Mouse (Mus musculus): ENCODE measurements at regions not wholly inside any gene's neighbourhood (a gene's known extent, or its start where the extent isn't known, plus 50 kb on each side); places are given as distances from the start of the nearest gene placed in this dataset.

GRCm38 (mm10) chr12:77647841-77648240 lies 409.9 kb downstream of the Fut8 start:
- H3K4me3 ChIP-seq: no peak overlapping the region
- WGBS: 82% methylated on average over 3 of the region's 3 CpGs

GRCm38 (mm10) chr12:77654282-77654681 lies 416.4 kb downstream of the Fut8 start:
- Histone ChIP-seq H3K4me1 (peaks cover 19% of the 10 kb centered on the region), H3K36me3 (replicated peaks) (no peaks in the 10 kb centered on the region), H3K9me3 (no peaks in the 10 kb centered on the region), H3K27ac (no peak overlapping the region), H3K27me3 (ENCODE audit: poor library complexity, severe bottlenecking) (peaks cover 7% of the 10 kb centered on the region; the same call in 1 of the 2 replicates), H3K4me3 (no peak overlapping the region)
- DNase-seq (ENCODE audit: extremely low spot score, low spot score): no peak
- WGBS: 82% methylated on average over 3 of the region's 3 CpGs

More at GRCm38 (mm10) chr12:77647841-77648240, 409.9 kb downstream of the Fut8 start:
- H3K27me3 ChIP-seq (ENCODE audit: poor library complexity, severe bottlenecking): peaks cover 9% of the 10 kb centered on the region; the same call in 1 of the 2 replicates
- H3K27ac ChIP-seq: no peak overlapping the region
- no peaks in the 10 kb centered on the region for H3K36me3 ChIP-seq (replicated peaks)
- no peaks in the 10 kb centered on the region for H3K9me3 ChIP-seq
- peaks cover 14% of the 10 kb centered on the region for H3K4me1 ChIP-seq
- DNase-seq (ENCODE audit: extremely low spot score, low spot score): no peak

GRCm38 (mm10) chr12:77657060-77657459 lies 419.1 kb downstream of the Fut8 start:
- Histone ChIP-seq H3K4me1 (peaks cover 26% of the 10 kb centered on the region), H3K4me3 (no peak overlapping the region), H3K36me3 (replicated peaks) (no peaks in the 10 kb centered on the region), H3K27ac (0 out of 2 replicates have a peak overlapping the region, but pooled peaks have one; percentile 30), H3K9me3 (no peaks in the 10 kb centered on the region), H3K27me3 (ENCODE audit: poor library complexity, severe bottlenecking) (peaks cover 25% of the 10 kb centered on the region)
- 39% methylated on average over 5 of the region's 5 CpGs for WGBS
- DNase-seq (ENCODE audit: extremely low spot score, low spot score): no peak

- no peaks in the 10 kb centered on the region for H3K36me3 ChIP-seq (replicated peaks)
- no peak for DNase-seq (ENCODE audit: extremely low spot score, low spot score)
- H3K9me3 ChIP-seq: no peaks in the 10 kb centered on the region
- H3K4me3 ChIP-seq: no peak overlapping the region
- H3K4me1 ChIP-seq: peaks cover 26% of the 10 kb centered on the region
- peaks cover 25% of the 10 kb centered on the region for H3K27me3 ChIP-seq (ENCODE audit: poor library complexity, severe bottlenecking)
- H3K27ac ChIP-seq: no peak overlapping the region
- WGBS: 21% methylated on average over 3 of the region's 3 CpGs
These were observed 420.0 kb downstream of the Fut8 start for GRCm38 (mm10) chr12:77657878-77658277.

- Histone ChIP-seq H3K4me3 (no peak overlapping the region), H3K9me3 (no peaks in the 10 kb centered on the region), H3K36me3 (replicated peaks) (no peaks in the 10 kb centered on the region), H3K4me1 (peaks cover 17% of the 10 kb centered on the region), H3K27ac (no peak overlapping the region), H3K27me3 (ENCODE audit: poor library complexity, severe bottlenecking) (peaks cover 20% of the 10 kb centered on the region)
- no peak for DNase-seq (ENCODE audit: extremely low spot score, low spot score)
- 86% methylated on average over 3 of the region's 3 CpGs for WGBS
These were observed 425.3 kb downstream of the Fut8 start for GRCm38 (mm10) chr12:77663180-77663579.

- Histone ChIP-seq H3K27me3 (ENCODE audit: poor library complexity, severe bottlenecking) (peaks cover 20% of the 10 kb centered on the region), H3K4me3 (no peak overlapping the region), H3K36me3 (replicated peaks) (no peaks in the 10 kb centered on the region), H3K9me3 (no peaks in the 10 kb centered on the region), H3K4me1 (peaks cover 18% of the 10 kb centered on the region), H3K27ac (no peak overlapping the region)
- WGBS: 73% methylated on average over 7 of the region's 7 CpGs
- no peak for DNase-seq (ENCODE audit: extremely low spot score, low spot score)
These were observed 425.9 kb downstream of the Fut8 start for GRCm38 (mm10) chr12:77663665-77664374.

GRCm38 (mm10) chr12:77666411-77666810 lies 428.5 kb downstream of the Fut8 start:
- WGBS: 92% methylated on average over 8 of the region's 8 CpGs

GRCm38 (mm10) chr12:77667151-77667874 lies 429.4 kb downstream of the Fut8 start:
- peaks cover 18% of the 10 kb centered on the region; the same call in 1 of the 2 replicates for H3K27me3 ChIP-seq (ENCODE audit: poor library complexity, severe bottlenecking)
- 76% methylated on average over 10 of the region's 10 CpGs for WGBS
- no peak overlapping the region for H3K27ac ChIP-seq
- H3K36me3 ChIP-seq (replicated peaks): no peaks in the 10 kb centered on the region
- H3K9me3 ChIP-seq: no peaks in the 10 kb centered on the region
- H3K4me3 ChIP-seq: no peak overlapping the region
- DNase-seq (ENCODE audit: extremely low spot score, low spot score): no peak
- H3K4me1 ChIP-seq: peaks cover 19% of the 10 kb centered on the region

More at GRCm38 (mm10) chr12:77666411-77666810, 428.5 kb downstream of the Fut8 start:
- peaks cover 16% of the 10 kb centered on the region for H3K4me1 ChIP-seq
- no peak overlapping the region for H3K4me3 ChIP-seq
- no peaks in the 10 kb centered on the region for H3K36me3 ChIP-seq (replicated peaks)
- peaks cover 17% of the 10 kb centered on the region; the same call in 1 of the 2 replicates for H3K27me3 ChIP-seq (ENCODE audit: poor library complexity, severe bottlenecking)
- no peaks in the 10 kb centered on the region for H3K9me3 ChIP-seq
- no peak overlapping the region for H3K27ac ChIP-seq
- no peak for DNase-seq (ENCODE audit: extremely low spot score, low spot score)

GRCm38 (mm10) chr12:77667875-77668204 lies 429.9 kb downstream of the Fut8 start:
- Histone ChIP-seq H3K36me3 (replicated peaks) (no peaks in the 10 kb centered on the region), H3K27me3 (ENCODE audit: poor library complexity, severe bottlenecking) (peaks cover 18% of the 10 kb centered on the region; the same call in 1 of the 2 replicates), H3K4me1 (peaks cover 19% of the 10 kb centered on the region), H3K9me3 (no peaks in the 10 kb centered on the region), H3K27ac (no peak overlapping the region), H3K4me3 (no peak overlapping the region)
- DNase-seq (ENCODE audit: extremely low spot score, low spot score): peak; percentile 70
- 3% methylated on average over 6 of the region's 6 CpGs for WGBS

- peaks cover 18% of the 10 kb centered on the region; the same call in 1 of the 2 replicates for H3K27me3 ChIP-seq (ENCODE audit: poor library complexity, severe bottlenecking)
- WGBS: 72% methylated on average over 8 of the region's 8 CpGs
- peaks cover 21% of the 10 kb centered on the region for H3K4me1 ChIP-seq
- H3K36me3 ChIP-seq (replicated peaks): no peaks in the 10 kb centered on the region
- no peaks in the 10 kb centered on the region for H3K9me3 ChIP-seq
- H3K27ac ChIP-seq: no peak overlapping the region
- no peak overlapping the region for H3K4me3 ChIP-seq
- DNase-seq (ENCODE audit: extremely low spot score, low spot score): no peak
These were observed 432.6 kb downstream of the Fut8 start for GRCm38 (mm10) chr12:77670531-77670930.

GRCm38 (mm10) chr12:77674352-77674751 lies 436.4 kb downstream of the Fut8 start:
- DNase-seq (ENCODE audit: extremely low spot score, low spot score): no peak
- H3K9me3 ChIP-seq: no peaks in the 10 kb centered on the region

GRCm38 (mm10) chr12:77674755-77675154 lies 436.8 kb downstream of the Fut8 start:
- Histone ChIP-seq H3K4me1 (peaks cover 10% of the 10 kb centered on the region), H3K9me3 (no peaks in the 10 kb centered on the region), H3K4me3 (no peak overlapping the region), H3K27ac (no peak overlapping the region), H3K27me3 (ENCODE audit: poor library complexity, severe bottlenecking) (peaks cover 18% of the 10 kb centered on the region; the same call in 1 of the 2 replicates), H3K36me3 (replicated peaks) (no peaks in the 10 kb centered on the region)
- no peak for DNase-seq (ENCODE audit: extremely low spot score, low spot score)
- WGBS: 78% methylated on average over 5 of the region's 5 CpGs

More at GRCm38 (mm10) chr12:77674352-77674751, 436.4 kb downstream of the Fut8 start:
- Histone ChIP-seq H3K4me3 (no peak overlapping the region), H3K4me1 (peaks cover 10% of the 10 kb centered on the region), H3K27ac (no peak overlapping the region), H3K27me3 (ENCODE audit: poor library complexity, severe bottlenecking) (peaks cover 18% of the 10 kb centered on the region; the same call in 1 of the 2 replicates), H3K36me3 (replicated peaks) (no peaks in the 10 kb centered on the region)
- 74% methylated on average over 2 of the region's 2 CpGs for WGBS

- H3K4me1 ChIP-seq: peaks cover 2% of the 10 kb centered on the region; the same call in 1 of the 2 replicates
- WGBS: 83% methylated on average over 5 of the region's 5 CpGs
- no peaks in the 10 kb centered on the region for H3K36me3 ChIP-seq (replicated peaks)
- no peak overlapping the region for H3K4me3 ChIP-seq
- H3K9me3 ChIP-seq: no peaks in the 10 kb centered on the region
- no peaks in the 10 kb centered on the region for H3K27me3 ChIP-seq (ENCODE audit: poor library complexity, severe bottlenecking)
- no peak for DNase-seq (ENCODE audit: extremely low spot score, low spot score)
- no peak overlapping the region for H3K27ac ChIP-seq
These were observed 440.1 kb downstream of the Fut8 start for GRCm38 (mm10) chr12:77678040-77678439.
